Mouse (Mus musculus) olfactory bulb, adult 2 months (tissue): ENCODE results near the gene P2ry14.

Experiments
- CTCF ChIP-seq: fragments of 200-500 bp; IDR thresholded peaks from 2 replicates; pipeline ENCODE4 v1.5.1; 2012; ENCODE audit warnings: low read depth, mild to moderate bottlenecking, low read length, moderate library complexity; ENCODE audit not compliant: insufficient read depth
- POLR2A ChIP-seq: fragments of 200-500 bp; IDR thresholded peaks from 2 replicates; pipeline ENCODE4 v1.6.1; 2012; ENCODE audit warnings: mild to moderate bottlenecking, low read depth, low read length, moderate library complexity; ENCODE audit not compliant: insufficient read depth

GRCm38 (mm10) chr3:59131966-59132365 is 21.5 kb downstream of the P2ry14 start:
- no peak for TF ChIP-seq POLR2A
- TF ChIP-seq CTCF = no peak
